Mouse (Mus musculus) myocyte (in vitro differentiated cells): ENCODE data around the gene Tmpo. TPM values are rescaled to one million over a fixed set of nuclear protein-coding genes. Genes with fewer than 3 reads are reported as not detected.

Experiments used
- H3K27me3 ChIP-seq: one replicate; pipeline ENCODE4 v1.6.1; 2011; ENCODE audit not compliant: control insufficient read depth, insufficient read depth, insufficient read length
- H3K36me3 ChIP-seq: one replicate; pipeline ENCODE4 v1.6.1; 2011; ENCODE audit not compliant: control insufficient read depth, insufficient read depth
- H3K4me2 ChIP-seq: one replicate; pipeline ENCODE4 v1.6.1; 2011; ENCODE audit warnings: low read depth, control low read depth
- H3K4me3 ChIP-seq: one replicate; pipeline ENCODE4 v1.5.1; 2011; ENCODE audit warnings: mild to moderate bottlenecking, control low read depth, moderate library complexity
- H3K79me2 ChIP-seq: one replicate; pipeline ENCODE4 v1.6.1; 2011; ENCODE audit not compliant: control insufficient read depth, insufficient read depth
- H3ac ChIP-seq: one replicate; pipeline ENCODE4 v1.6.1; 2011; ENCODE audit not compliant: control insufficient read depth, insufficient read length
- CEBPB ChIP-seq: IDR thresholded peaks from 2 replicates; pipeline ENCODE4 v1.6.1; 2011; ENCODE audit warnings: mild to moderate bottlenecking, moderate library complexity; ENCODE audit not compliant: poor library complexity, insufficient read depth, severe bottlenecking
- E2F4 ChIP-seq: IDR thresholded peaks from one replicate; pipeline ENCODE4 v1.6.1; 2011; ENCODE audit warnings: mild to moderate bottlenecking, control low read depth, moderate library complexity; ENCODE audit not compliant: insufficient read depth
- MAX ChIP-seq: IDR thresholded peaks from one replicate; pipeline ENCODE4 v1.6.1; 2011; ENCODE audit warnings: low read depth, mild to moderate bottlenecking, control low read depth
- MYOD1 ChIP-seq, 3 experiments: IDR thresholded peaks; one replicate each; pipeline ENCODE4 v1.6.1; 2011; ENCODE audit warnings: control low read depth in 2 of 3, low read depth in 2 of 3, mild to moderate bottlenecking in 2 of 3, moderate library complexity in 1 of 3; ENCODE audit not compliant: insufficient read length in 2 of 3, control insufficient read depth in 1 of 3
- MYOG ChIP-seq, 3 experiments: IDR thresholded peaks; one replicate each; pipeline ENCODE4 v1.6.1; 2011; ENCODE audit warnings: control low read depth in 2 of 3, low read depth in 2 of 3, mild to moderate bottlenecking in 2 of 3; ENCODE audit not compliant: insufficient read length in 2 of 3, control insufficient read depth in 1 of 3, insufficient read depth in 1 of 3
- POLR2A ChIP-seq: IDR thresholded peaks from one replicate; pipeline ENCODE4 v1.6.1; 2011; ENCODE audit warnings: low read depth, mild to moderate bottlenecking, control low read depth, moderate library complexity; ENCODE audit not compliant: insufficient read length
- POLR2AphosphoS2 ChIP-seq: IDR thresholded peaks from one replicate; pipeline ENCODE4 v1.6.1; 2011; ENCODE audit warnings: low read depth, control low read depth; ENCODE audit not compliant: insufficient read length
- REST ChIP-seq: IDR thresholded peaks from one replicate; pipeline ENCODE4 v1.6.1; 2011; ENCODE audit warnings: mild to moderate bottlenecking, control low read depth, moderate library complexity; ENCODE audit not compliant: insufficient read depth, insufficient read length
- SRF ChIP-seq: IDR thresholded peaks from one replicate; pipeline ENCODE4 v1.6.1; 2011; ENCODE audit warnings: low read depth; ENCODE audit not compliant: control insufficient read depth, insufficient read length
- TCF12 ChIP-seq: IDR thresholded peaks from one replicate; pipeline ENCODE4 v1.6.1; 2011; ENCODE audit warnings: mild to moderate bottlenecking, control low read depth; ENCODE audit not compliant: poor library complexity, insufficient read depth, severe bottlenecking
- TCF3 ChIP-seq: IDR thresholded peaks from one replicate; pipeline ENCODE4 v1.6.1; 2011; ENCODE audit warnings: low read depth, control low read depth; ENCODE audit not compliant: insufficient read length
- USF1 ChIP-seq: IDR thresholded peaks from one replicate; pipeline ENCODE4 v1.6.1; 2011; ENCODE audit warnings: low read depth, mild to moderate bottlenecking, control low read depth, moderate library complexity
- polyA plus RNA-seq: library from polyadenylated mRNA; unstranded; fragments of >200 nt; fragmentation: generic; extraction: Trizol; gene quantifications from one replicate; pipeline ENCODE4 v1.2.1, GENCODE M21; 2012; ENCODE audit warnings: missing spikeins

The Tmpo gene
- polyA plus RNA-seq, 1 experiment, result 55.6 TPM

GRCm38 (mm10) chr10:91165850-91166249 lies 15.3 kb downstream of the Tmpo start:
- Histone ChIP-seq H3K27me3 (no peaks in the 10 kb centered on the region), H3K4me2 (no peak overlapping the region), H3ac (no peak overlapping the region), H3K79me2 (peaks cover 94% of the 10 kb centered on the region), H3K36me3 (peaks cover 49% of the 10 kb centered on the region), H3K4me3 (no peak overlapping the region)
- TF ChIP-seq POLR2A (no peak), SRF (no peak), TCF3 (no peak), MAX (no peak), MYOG (IDR thresholded peaks at IDR 0.05; ENCODE audit: control insufficient read depth in 1 of 3, insufficient read depth in 1 of 3, insufficient read length in 2 of 3, low read depth in 2 of 3) (no peak), USF1 (no peak), E2F4 (no peak), TCF12 (no peak), REST (no peak), MYOD1 (IDR thresholded peaks at IDR 0.05; ENCODE audit: control insufficient read depth in 1 of 3, insufficient read length in 2 of 3, low read depth in 2 of 3) (no peak)

DNA sequence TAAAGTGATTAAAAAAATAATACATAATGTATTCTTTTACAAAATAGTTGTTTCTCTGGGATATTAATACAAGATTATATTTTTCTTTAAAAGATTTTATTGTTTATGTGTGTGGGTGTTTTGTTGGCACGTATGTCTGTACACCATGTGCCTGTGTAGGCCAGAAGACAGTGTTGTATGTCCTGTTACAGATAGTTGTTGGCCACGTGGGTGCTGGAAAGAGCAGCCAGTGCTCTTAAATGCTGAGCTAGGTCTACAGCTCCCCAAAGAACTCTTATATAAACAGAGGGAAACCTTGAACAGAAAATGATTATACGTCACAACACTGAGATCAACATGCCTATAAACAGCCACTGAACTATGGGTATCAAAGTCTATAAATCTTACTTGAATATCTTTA lies 16.6 kb downstream of the Tmpo start:
- Histone ChIP-seq H3K4me3 (no peak overlapping the region), H3ac (no peak overlapping the region), H3K27me3 (no peaks in the 10 kb centered on the region), H3K4me2 (no peak overlapping the region), H3K79me2 (peaks cover 99% of the 10 kb centered on the region), H3K36me3 (peaks cover 61% of the 10 kb centered on the region)
- TF ChIP-seq POLR2AphosphoS2 (no peak), POLR2A (no peak), CEBPB (no peak), MYOG (IDR thresholded peaks at IDR 0.05; ENCODE audit: control insufficient read depth in 1 of 3, insufficient read depth in 1 of 3, insufficient read length in 2 of 3, low read depth in 2 of 3) (no peak), REST (no peak), MYOD1 (IDR thresholded peaks at IDR 0.05; ENCODE audit: control insufficient read depth in 1 of 3, insufficient read length in 2 of 3, low read depth in 2 of 3) (no peak), E2F4 (no peak), USF1 (no peak), SRF (no peak), MAX (no peak), TCF12 (no peak), TCF3 (no peak)

DNA sequence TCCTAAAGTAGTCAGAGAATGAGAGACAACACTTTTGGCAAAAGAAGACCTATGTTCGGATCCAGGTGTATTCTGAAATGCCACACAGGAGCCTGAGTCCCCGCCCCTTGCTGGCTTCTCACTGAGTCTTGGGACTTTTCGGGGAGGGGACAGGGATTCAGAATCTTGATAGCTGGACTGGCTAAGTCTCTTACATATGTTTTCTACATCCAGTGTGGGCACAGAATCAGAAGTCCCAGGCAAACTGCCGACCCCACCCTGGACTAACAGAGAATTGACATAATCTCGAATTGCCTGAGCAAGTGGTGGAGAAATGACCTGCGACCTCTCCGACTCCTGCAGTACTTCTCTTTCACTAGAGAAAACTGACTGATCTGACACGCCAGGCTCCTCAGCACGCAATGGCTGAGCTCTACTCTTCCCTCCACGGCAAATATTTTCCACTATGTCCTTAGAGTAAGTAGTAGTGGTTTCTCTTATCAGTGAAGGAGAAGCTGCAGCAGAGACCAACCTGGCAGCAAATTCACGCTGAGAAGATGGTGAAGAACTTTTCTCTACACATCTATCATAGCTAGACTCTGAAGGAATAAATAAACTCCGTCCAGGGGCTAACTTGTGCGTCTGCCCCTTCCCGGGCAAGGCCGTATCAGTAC lies 18.5 kb downstream of the Tmpo start:
- Histone ChIP-seq H3ac (no peak overlapping the region), H3K79me2 (peaks cover 93% of the 10 kb centered on the region), H3K27me3 (no peaks in the 10 kb centered on the region), H3K36me3 (peaks cover 61% of the 10 kb centered on the region), H3K4me2 (no peak overlapping the region), H3K4me3 (no peak overlapping the region)
- no peak for TF ChIP-seq E2F4
- no peak for TF ChIP-seq MYOD1 (IDR thresholded peaks at IDR 0.05; ENCODE audit: control insufficient read depth in 1 of 3, insufficient read length in 2 of 3, low read depth in 2 of 3)
- no peak for TF ChIP-seq POLR2A
- TF ChIP-seq USF1, result no peak
- TF ChIP-seq POLR2AphosphoS2, result no peak
- no peak for TF ChIP-seq MAX
- no peak for TF ChIP-seq TCF3
- TF ChIP-seq REST, result no peak
- TF ChIP-seq SRF, result no peak
- TF ChIP-seq CEBPB, result no peak
- no peak for TF ChIP-seq MYOG (IDR thresholded peaks at IDR 0.05; ENCODE audit: control insufficient read depth in 1 of 3, insufficient read depth in 1 of 3, insufficient read length in 2 of 3, low read depth in 2 of 3)
- TF ChIP-seq TCF12, result no peak

GRCm38 (mm10) chr10:91162077-91162476 lies 19.0 kb downstream of the Tmpo start:
- Histone ChIP-seq H3K79me2 (peaks cover 93% of the 10 kb centered on the region), H3K27me3 (no peaks in the 10 kb centered on the region), H3K36me3 (peaks cover 61% of the 10 kb centered on the region), H3ac (no peak overlapping the region), H3K4me2 (no peak overlapping the region), H3K4me3 (no peak overlapping the region)
- TF ChIP-seq TCF3 (no peak), E2F4 (no peak), MYOD1 (IDR thresholded peaks at IDR 0.05; ENCODE audit: control insufficient read depth in 1 of 3, insufficient read length in 2 of 3, low read depth in 2 of 3) (no peak), TCF12 (no peak), CEBPB (no peak), MYOG (IDR thresholded peaks at IDR 0.05; ENCODE audit: control insufficient read depth in 1 of 3, insufficient read depth in 1 of 3, insufficient read length in 2 of 3, low read depth in 2 of 3) (no peak), POLR2A (no peak), SRF (no peak)

GRCm38 (mm10) chr10:91161006-91161405 lies 20.1 kb downstream of the Tmpo start:
- Histone ChIP-seq H3K79me2 (peaks cover 93% of the 10 kb centered on the region), H3K4me3 (no peak overlapping the region), H3K36me3 (peaks cover 64% of the 10 kb centered on the region), H3ac (no peak overlapping the region), H3K4me2 (no peak overlapping the region), H3K27me3 (no peaks in the 10 kb centered on the region)
- no peak for TF ChIP-seq POLR2AphosphoS2
- no peak for TF ChIP-seq TCF3
- no peak for TF ChIP-seq USF1
- no peak for TF ChIP-seq CEBPB
- TF ChIP-seq E2F4, result no peak
- TF ChIP-seq SRF, result no peak
